Mouse (Mus musculus): ENCODE data around the gene Bace1. TPM values are rescaled to one million over a fixed set of nuclear protein-coding genes. Genes with fewer than 3 reads are reported as not detected.

The Bace1 gene
- 10 to 100 TPM in 1 of 2 experiments, 1 to 10 TPM in 1; 1.8 to 23.1 TPM for polyA plus RNA-seq (2012; fragmentation: generic; extraction: Trizol)

GRCm38 (mm10) chr9:45838434-45839138, at the start of gene Bace1:
Gene Bace1 (plus strand): TSS chr9:45838580.

GRCm38 (mm10) chr9:45828291-45828963, 10.0 kb upstream of the Bace1 start, which contains the start of gene Cep164:
Gene Cep164 (minus strand): TSS chr9:45828691.

DNA sequence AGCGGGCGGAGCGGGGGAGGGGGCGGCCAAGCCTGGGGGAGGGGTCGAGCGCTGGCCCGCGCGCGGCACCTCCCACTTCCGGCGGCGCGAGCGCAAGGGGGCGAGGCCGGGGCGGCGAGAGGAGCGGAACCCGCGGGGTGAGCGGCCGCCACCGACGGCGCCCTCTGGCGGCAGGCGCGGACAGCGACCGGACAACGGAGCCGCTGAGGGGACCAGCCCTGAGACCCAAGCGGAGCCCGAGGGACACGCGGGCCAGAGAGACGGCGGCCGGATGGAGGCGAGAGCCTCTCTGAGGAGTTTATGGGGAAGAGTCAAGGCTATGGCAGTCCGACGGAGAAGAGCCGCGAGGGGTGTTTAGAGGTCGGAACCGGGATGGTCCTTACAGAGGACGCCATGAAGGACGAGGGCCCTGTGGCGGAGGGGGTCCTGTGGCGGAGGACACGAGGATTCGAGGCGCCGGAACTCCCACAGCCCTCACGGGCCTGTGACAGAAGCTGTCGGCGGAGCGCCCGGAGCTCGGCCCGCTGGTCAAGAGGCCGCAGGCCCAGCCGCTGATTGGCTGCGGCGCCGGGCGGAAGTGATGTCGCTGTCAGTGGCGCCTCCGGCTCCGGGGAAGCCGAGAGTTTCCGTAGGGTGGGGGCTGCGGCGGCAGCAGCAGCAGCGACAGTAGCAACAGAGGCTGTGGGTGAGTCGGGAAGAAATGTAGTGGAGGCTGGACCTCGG, 68.1 kb downstream of the Bace1 start, which contains the start of the genes Pcsk7 and Rnf214:
Pcsk7 (plus strand) TSS at position 143 of the 723 bp plus-strand sequence.
Rnf214 (minus strand) TSS at position 557 of the 723 bp plus-strand sequence.

Other genes with a start within 250 kb of the Bace1 start
- gene Cep164, start 9.9 kb upstream of the Bace1 start, polyA plus RNA-seq (2012; fragmentation: generic; extraction: Trizol) = 10 to 100 TPM in 1 of 2 experiments, 1 to 10 TPM in 1; 5.7 to 17.3 TPM
- 10 to 100 TPM in 1 of 2 experiments, 1 to 10 TPM in 1; 4.2 to 12.2 TPM for gene Pcsk7, start 67.9 kb downstream of the Bace1 start, polyA plus RNA-seq (2012; fragmentation: generic; extraction: Trizol)
- gene Rnf214, start 68.3 kb downstream of the Bace1 start, polyA plus RNA-seq (2012; fragmentation: generic; extraction: Trizol) = 10 to 100 TPM in 1 of 2 experiments, 1 to 10 TPM in 1; 2.1 to 12.7 TPM
- gene Tagln, start 97.5 kb downstream of the Bace1 start, polyA plus RNA-seq (2012; fragmentation: generic; extraction: Trizol) = 1 to 10 TPM in 1 of 2 experiments, under 1 TPM in 1; 0.84 to 1.5 TPM
- gene Sidt2, start 116.7 kb downstream of the Bace1 start, polyA plus RNA-seq (2012; fragmentation: generic; extraction: Trizol) = 10 to 100 TPM; 18.3 to 43.8 TPM
- 10 to 100 TPM in 1 of 2 experiments, 1 to 10 TPM in 1; 8.9 to 38.0 TPM for gene Pafah1b2, start 174.1 kb downstream of the Bace1 start, polyA plus RNA-seq (2012; fragmentation: generic; extraction: Trizol)
- gene Sik3, start 174.2 kb downstream of the Bace1 start, polyA plus RNA-seq (2012; fragmentation: generic; extraction: Trizol) = 10 to 100 TPM; 25.2 to 28.0 TPM